18 mouse cellular contexts compared by ENCODE assay signal in genomic region chr3:144231419-144231818, GRCm38 (mm10). TPM values are rescaled to one million over a fixed set of nuclear protein-coding genes. Genes with fewer than 3 reads are reported as not detected.
DNase-seq lines count a peak whose midpoint lies in the region; ATAC-seq and TF ChIP-seq lines count a peak whose summit lies in the region.
"Had no signal": no experiment of that assay in that cellular context is flagged by ENCODE, and none has a peak within 500 bp of the region (broad histone marks: within the 10 kb centered on the region; RNA-seq: fewer than 3 reads in every experiment).

No protein-coding gene starts in this region.

- WGBS in liver, postnatal 0 days (ENCODE audit: insufficient replicate concordance), result 66% methylated on average over 7 of the region's 7 CpGs
- 70% methylated on average over 7 of the region's 7 CpGs for WGBS in liver, embryonic 11.5 days
- 82% methylated on average over 7 of the region's 7 CpGs for WGBS in kidney, embryonic 14.5 days
- WGBS in thymus, adult 2 months, result 86% methylated on average over 7 of the region's 7 CpGs
- 63% methylated on average over 7 of the region's 7 CpGs for WGBS in lung, postnatal 0 days

- H3K4me3 ChIP-seq in liver, postnatal 0 days (ENCODE audit: low read depth, low read length), result no peak overlapping the region
- H3K4me3 ChIP-seq in liver, embryonic 11.5 days (ENCODE audit: low read depth, low read length), result no peak overlapping the region
- H3K4me3 ChIP-seq in kidney, embryonic 14.5 days (ENCODE audit: low read length), result no peak overlapping the region
- no peak overlapping the region for H3K4me3 ChIP-seq in thymus, adult 2 months (ENCODE audit: control insufficient read depth, insufficient read depth, low read length)
- H3K4me3 ChIP-seq in lung, postnatal 0 days (ENCODE audit: low read depth, low read length), result no peak overlapping the region
- H3K4me3 ChIP-seq: embryonic facial prominence, embryonic 10.5 days; forebrain, embryonic 13.5 days; heart, embryonic 15.5 days; hindbrain, embryonic 10.5 days; hindbrain, embryonic 15.5 days had no signal

- TF ChIP-seq CTCF in liver, postnatal 0 days (IDR thresholded peaks at IDR 0.05; ENCODE audit: low read depth), result no peak
- no peak for TF ChIP-seq CTCF in thymus, adult 2 months (IDR thresholded peaks at IDR 0.05; ENCODE audit: borderline replicate concordance, control insufficient read depth, extremely low read depth, insufficient read depth, low read length, poor library complexity)
- no peak for TF ChIP-seq CTCF in lung, postnatal 0 days (IDR thresholded peaks at IDR 0.05)

- no peak for TF ChIP-seq EP300 in liver, postnatal 0 days (IDR thresholded peaks at IDR 0.05; ENCODE audit: low read depth)
- TF ChIP-seq EP300 in lung, postnatal 0 days (IDR thresholded peaks at IDR 0.05), result no peak

- no peak overlapping the region for H3K9ac ChIP-seq in liver, postnatal 0 days (replicated peaks)
- H3K9ac ChIP-seq in liver, embryonic 11.5 days (ENCODE audit: low read depth, low read length), result no peak overlapping the region
- no peak overlapping the region for H3K9ac ChIP-seq in kidney, embryonic 14.5 days (ENCODE audit: low read depth, low read length)
- H3K9ac ChIP-seq in lung, postnatal 0 days (replicated peaks; ENCODE audit: low read depth), result no peak overlapping the region
- H3K9ac ChIP-seq: forebrain, embryonic 13.5 days; forebrain, postnatal 0 days; heart, embryonic 15.5 days; hindbrain, embryonic 15.5 days had no signal

- H3K4me1 ChIP-seq in liver, postnatal 0 days (ENCODE audit: insufficient read depth), result no peaks in the 10 kb centered on the region
- no peaks in the 10 kb centered on the region for H3K4me1 ChIP-seq in liver, embryonic 11.5 days (replicated peaks; ENCODE audit: control insufficient read depth, insufficient read depth, low read length)
- H3K4me1 ChIP-seq in kidney, embryonic 14.5 days (ENCODE audit: control insufficient read depth, insufficient read depth, low read length), result no peaks in the 10 kb centered on the region
- H3K4me1 ChIP-seq in thymus, adult 2 months (replicated peaks; ENCODE audit: control insufficient read depth, insufficient read depth, low read length), result peaks cover 5% of the 10 kb centered on the region
- H3K4me1 ChIP-seq in lung, postnatal 0 days (ENCODE audit: insufficient read depth, low read depth, low read length), result no peaks in the 10 kb centered on the region
- H3K4me1 ChIP-seq: hindbrain, embryonic 15.5 days had no signal

- ATAC-seq in liver, postnatal 0 days, result no peak
- ATAC-seq in liver, embryonic 11.5 days (replicated peaks; ENCODE audit: low FRiP score), result no peak
- peak; percentile 7 for ATAC-seq in activated CD4-positive, CD25-positive, alpha-beta regulatory T cell, adult 4 months
- 0 out of 2 replicates have a peak, but pooled peaks have one; percentile 21 for ATAC-seq in monocyte, adult 5-6 weeks (replicated peaks; ENCODE audit: insufficient number of reproducible peaks, low FRiP score, low TSS enrichment, poor library complexity, severe bottlenecking)
- no peak for ATAC-seq in kidney, embryonic 14.5 days (ENCODE audit: low FRiP score, low TSS enrichment)
- ATAC-seq in lung, postnatal 0 days, result no peak
- ATAC-seq: forebrain, embryonic 13.5 days; forebrain, postnatal 0 days had no signal

- no peak for TF ChIP-seq POLR2A in thymus, adult 2 months (IDR thresholded peaks at IDR 0.05; ENCODE audit: control insufficient read depth, extremely low read depth, insufficient read depth, low read length, poor library complexity)

- H3K27ac ChIP-seq in liver, postnatal 0 days (ENCODE audit: low read depth), result no peak overlapping the region
- H3K27ac ChIP-seq in liver, embryonic 11.5 days (ENCODE audit: low read depth, low read length), result no peak overlapping the region
- no peak overlapping the region for H3K27ac ChIP-seq in kidney, embryonic 14.5 days (ENCODE audit: low read depth, low read length)
- no peak overlapping the region for H3K27ac ChIP-seq in thymus, adult 2 months (ENCODE audit: control insufficient read depth, insufficient read depth, low read length)
- H3K27ac ChIP-seq in lung, postnatal 0 days (ENCODE audit: low read length), result no peak overlapping the region
- H3K27ac ChIP-seq: embryonic facial prominence, embryonic 10.5 days; forebrain, embryonic 13.5 days; heart, embryonic 15.5 days; hindbrain, embryonic 10.5 days; hindbrain, embryonic 15.5 days had no signal

- H3K27me3 ChIP-seq in liver, postnatal 0 days (ENCODE audit: insufficient read depth, low read length), result no peaks in the 10 kb centered on the region
- no peaks in the 10 kb centered on the region for H3K27me3 ChIP-seq in liver, embryonic 11.5 days (replicated peaks; ENCODE audit: control insufficient read depth, insufficient read depth, low read length)
- no peaks in the 10 kb centered on the region for H3K27me3 ChIP-seq in kidney, embryonic 14.5 days (ENCODE audit: control insufficient read depth, insufficient read depth, low read length)
- no peaks in the 10 kb centered on the region for H3K27me3 ChIP-seq in thymus, adult 2 months (ENCODE audit: control insufficient read depth, insufficient read depth, low read length)
- no peaks in the 10 kb centered on the region for H3K27me3 ChIP-seq in lung, postnatal 0 days (replicated peaks; ENCODE audit: insufficient read depth, low read length)
- H3K27me3 ChIP-seq: heart, embryonic 15.5 days; hindbrain, embryonic 15.5 days had no signal

- no peaks in the 10 kb centered on the region for H3K9me3 ChIP-seq in liver, postnatal 0 days (ENCODE audit: low read length)
- no peaks in the 10 kb centered on the region for H3K9me3 ChIP-seq in liver, embryonic 11.5 days (ENCODE audit: control insufficient read depth, low read length)
- no peaks in the 10 kb centered on the region for H3K9me3 ChIP-seq in kidney, embryonic 14.5 days (ENCODE audit: control insufficient read depth, low read length)
- H3K9me3 ChIP-seq in lung, postnatal 0 days (ENCODE audit: low read length), result no peaks in the 10 kb centered on the region
- H3K9me3 ChIP-seq: embryonic facial prominence, embryonic 10.5 days; forebrain, embryonic 13.5 days; heart, embryonic 15.5 days; hindbrain, embryonic 10.5 days; hindbrain, embryonic 15.5 days had no signal

- peak overlapping the region; percentile 3; the same call in 1 of the 2 replicates for H3K4me2 ChIP-seq in liver, postnatal 0 days (ENCODE audit: low read depth, low read length)
- no peak overlapping the region for H3K4me2 ChIP-seq in liver, embryonic 11.5 days
- no peak overlapping the region for H3K4me2 ChIP-seq in kidney, embryonic 14.5 days (replicated peaks; ENCODE audit: low read depth, low read length)
- H3K4me2 ChIP-seq in lung, postnatal 0 days (replicated peaks; ENCODE audit: low read depth, low read length), result no peak overlapping the region
- H3K4me2 ChIP-seq: forebrain, embryonic 13.5 days; heart, embryonic 11.5 days; heart, embryonic 15.5 days; hindbrain, embryonic 15.5 days had no signal

- DNase-seq in liver, postnatal 0 days, result no peak
- no peak for DNase-seq in liver, embryonic 11.5 days (ENCODE audit: low spot score)
- no peak for DNase-seq in thymus, adult 2 months
- no peak for DNase-seq in lung, postnatal 0 days (ENCODE audit: low spot score)
- DNase-seq: adrenal gland, postnatal 14 days; cerebellum, adult 18-20 months; cerebellum, adult 9-11 months; forebrain, postnatal 0 days; gastrocnemius, postnatal 25 days had no signal

- H3K36me3 ChIP-seq in liver, postnatal 0 days (replicated peaks; ENCODE audit: insufficient read depth, low read length), result no peaks in the 10 kb centered on the region
- no peaks in the 10 kb centered on the region for H3K36me3 ChIP-seq in liver, embryonic 11.5 days (ENCODE audit: control insufficient read depth, insufficient read depth, low read length)
- H3K36me3 ChIP-seq in kidney, embryonic 14.5 days (ENCODE audit: control insufficient read depth, insufficient read depth, low read length), result no peaks in the 10 kb centered on the region
- H3K36me3 ChIP-seq in thymus, adult 2 months (ENCODE audit: control insufficient read depth, insufficient read depth, low read length), result no peaks in the 10 kb centered on the region
- H3K36me3 ChIP-seq in lung, postnatal 0 days (ENCODE audit: insufficient read depth, low read length), result no peaks in the 10 kb centered on the region
- H3K36me3 ChIP-seq: embryonic facial prominence, embryonic 10.5 days; heart, embryonic 15.5 days; hindbrain, embryonic 10.5 days; hindbrain, embryonic 15.5 days had no signal

RNA-seq across cellular contexts. Expression of gene Lmo4, which starts 26.4 kb away (rescaled TPM):
- 17.4 and 19.1 TPM in 2 replicates for polyA plus RNA-seq in liver, postnatal 0 days (2015; fragmentation: Nextera tagmentation; extraction: Ambion mirVana)
- polyA plus RNA-seq in liver, embryonic 11.5 days (2014; fragmentation: Nextera tagmentation; extraction: Ambion mirVana), result 38.4 and 43.4 TPM in 2 replicates
- 10 to 100 TPM in 1 of 2 experiments, 1 to 10 TPM in 1; 8.6 to 12.0 TPM for polyA plus RNA-seq in activated CD4-positive, CD25-positive, alpha-beta regulatory T cell, adult 4 months (2017; shearing (Covaris generic))
- total RNA-seq in monocyte, adult 5-6 weeks (2017), result 65.3 to 118 TPM (median 104 TPM) in 3 replicates
- 49.0 and 64.6 TPM in 2 replicates for polyA plus RNA-seq in kidney, embryonic 14.5 days (2014; fragmentation: Nextera tagmentation; extraction: Ambion mirVana)
- polyA plus RNA-seq in thymus, adult 2 months (2012; rRNA removed), result 99.1 and 106 TPM in 2 replicates
- polyA plus RNA-seq in lung, postnatal 0 days (2015; fragmentation: Nextera tagmentation; extraction: Ambion mirVana), result 62.8 and 65.3 TPM in 2 replicates

Comparison
In these comparisons a context has a peak if more than half of its experiments do, and no peak if none do; other contexts are left out.
1. ATAC-seq: peak in activated CD4-positive, CD25-positive, alpha-beta regulatory T cell, adult 4 months (single experiment) and monocyte, adult 5-6 weeks (single experiment); none in liver, postnatal 0 days (single experiment), liver, embryonic 11.5 days (single experiment), kidney, embryonic 14.5 days (single experiment) and lung, postnatal 0 days (single experiment).